Mouse (Mus musculus) lung, postnatal 14 days (tissue): ENCODE results near the gene Mef2a.
"Not testable (repeated sequence)": the region's sequence is repeated elsewhere in the genome, so short reads cannot be mapped to it uniquely, and the experiment has no call there.

Source experiments
- DNase-seq: peaks from one replicate; pipeline ENCODE4 v3.0.0; 2021

Mef2a gene

DNA sequence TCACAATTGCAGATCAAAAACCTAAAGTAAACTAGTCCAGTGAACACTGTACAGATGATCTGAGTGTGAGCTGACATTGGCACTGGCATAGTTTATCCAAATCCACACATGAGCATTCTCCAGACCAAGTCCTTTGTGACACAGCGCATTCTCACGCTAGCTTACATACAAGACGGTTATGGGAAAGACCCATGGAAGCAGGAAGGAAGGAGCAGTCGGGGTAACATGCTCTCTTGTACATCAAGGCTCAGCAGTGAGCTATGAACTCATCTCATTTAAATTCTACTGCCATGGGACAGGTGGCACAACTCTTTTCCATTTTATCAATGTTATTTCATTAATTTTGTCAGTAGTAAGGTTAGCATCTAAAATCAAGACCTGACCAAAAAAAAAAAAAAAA lies 3.0 kb downstream of the Mef2a start:
- no peak for DNase-seq

DNA sequence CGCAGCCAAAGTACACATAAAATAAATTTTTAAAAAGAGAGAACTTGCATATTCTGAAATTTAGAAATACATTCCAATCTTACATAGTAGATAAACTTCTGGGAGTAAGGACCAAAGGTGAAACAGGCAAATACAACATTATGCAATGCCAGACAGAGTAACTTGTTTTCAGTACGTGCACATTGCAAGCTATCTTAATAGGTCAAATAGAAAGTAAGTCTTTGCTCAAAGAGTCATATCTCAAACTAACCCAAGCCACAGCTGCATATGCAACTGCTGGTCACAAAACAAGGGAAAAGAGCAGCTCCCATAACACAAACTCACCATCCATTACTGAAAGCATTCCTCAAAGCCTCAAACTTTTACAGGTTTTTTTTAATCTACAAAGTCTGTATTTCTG lies 4.3 kb downstream of the Mef2a start:
- no peak for DNase-seq

GRCm38 (mm10) chr7:67360588-67360987 lies 12.1 kb downstream of the Mef2a start:
- DNase-seq: no peak

DNA sequence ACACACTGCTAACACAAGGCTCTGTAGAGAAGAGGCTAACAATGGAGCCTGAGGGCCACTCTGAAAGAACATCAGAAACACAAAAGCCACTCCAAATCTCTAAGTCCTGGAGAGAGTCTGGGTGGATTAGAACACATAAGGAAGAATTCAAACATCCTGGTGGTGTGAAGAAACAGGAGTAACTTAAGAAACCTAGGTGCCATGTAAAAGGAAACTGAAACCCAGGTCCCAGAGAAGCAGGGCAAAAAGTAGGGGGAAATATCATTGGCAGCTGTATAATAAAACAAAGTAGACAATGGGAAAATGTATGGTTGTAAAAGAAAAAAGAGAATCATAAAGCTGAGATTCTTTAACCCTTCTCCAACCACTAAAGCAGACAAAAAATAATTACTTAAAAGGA lies 12.8 kb downstream of the Mef2a start:
- DNase-seq: no peak

- no peak for DNase-seq
These were observed 16.8 kb downstream of the Mef2a start for GRCm38 (mm10) chr7:67355870-67356269.

GRCm38 (mm10) chr7:67353667-67354066 lies 19.0 kb downstream of the Mef2a start:
- DNase-seq: no peak

DNA sequence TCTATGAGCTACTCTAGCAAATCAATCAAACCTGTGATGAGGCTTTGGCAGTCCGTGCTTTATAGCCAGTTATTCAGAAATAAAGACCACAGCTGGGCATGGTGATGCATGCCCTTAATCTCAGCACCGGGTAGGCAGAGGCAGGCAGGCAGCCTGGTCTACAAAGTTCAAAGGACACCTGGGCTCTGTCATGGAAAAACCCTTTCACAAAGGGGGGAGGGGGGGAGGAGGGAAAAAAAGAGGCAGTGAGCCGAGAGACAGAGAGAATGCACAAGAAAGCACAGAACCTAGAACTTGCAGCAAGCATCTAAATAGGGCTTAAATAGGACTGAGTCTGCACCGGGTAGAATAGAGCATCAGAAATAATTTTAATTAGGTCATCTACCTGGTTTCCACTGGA lies 19.7 kb downstream of the Mef2a start:
- DNase-seq: no peak

GRCm38 (mm10) chr7:67344443-67344842 lies 28.2 kb downstream of the Mef2a start:
- DNase-seq: no peak

GRCm38 (mm10) chr7:67342067-67342625 lies 30.5 kb downstream of the Mef2a start:
- no peak for DNase-seq

DNA sequence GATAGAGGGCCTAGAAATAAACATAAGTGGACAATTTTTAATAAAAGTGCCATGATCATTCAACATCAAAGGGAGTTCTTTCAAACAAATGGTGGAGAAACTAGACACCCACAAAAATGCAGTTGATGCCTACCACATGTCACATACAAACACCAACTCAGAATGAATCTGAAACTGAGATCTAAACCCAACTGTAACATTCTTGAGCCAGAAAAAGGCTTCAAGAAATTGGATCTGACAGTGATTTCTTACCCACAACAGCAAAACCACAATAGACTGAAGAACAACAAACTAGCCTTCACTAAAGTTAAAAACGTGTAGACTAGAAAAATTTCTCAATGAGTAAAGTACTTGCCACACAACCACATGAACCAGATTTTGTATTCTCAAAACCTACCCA lies 52.3 kb downstream of the Mef2a start:
- no peak for DNase-seq

- no peak for DNase-seq
These were observed 54.0 kb downstream of the Mef2a start for GRCm38 (mm10) chr7:67318697-67319096.

- no peak for DNase-seq
These were observed 59.5 kb downstream of the Mef2a start for GRCm38 (mm10) chr7:67313200-67313599.

GRCm38 (mm10) chr7:67310151-67310550 lies 62.5 kb downstream of the Mef2a start:
- DNase-seq: no peak

- DNase-seq: no peak
These were observed 64.6 kb downstream of the Mef2a start for GRCm38 (mm10) chr7:67308102-67308501.

GRCm38 (mm10) chr7:67307078-67307477 lies 65.6 kb downstream of the Mef2a start:
- no peak for DNase-seq

DNA sequence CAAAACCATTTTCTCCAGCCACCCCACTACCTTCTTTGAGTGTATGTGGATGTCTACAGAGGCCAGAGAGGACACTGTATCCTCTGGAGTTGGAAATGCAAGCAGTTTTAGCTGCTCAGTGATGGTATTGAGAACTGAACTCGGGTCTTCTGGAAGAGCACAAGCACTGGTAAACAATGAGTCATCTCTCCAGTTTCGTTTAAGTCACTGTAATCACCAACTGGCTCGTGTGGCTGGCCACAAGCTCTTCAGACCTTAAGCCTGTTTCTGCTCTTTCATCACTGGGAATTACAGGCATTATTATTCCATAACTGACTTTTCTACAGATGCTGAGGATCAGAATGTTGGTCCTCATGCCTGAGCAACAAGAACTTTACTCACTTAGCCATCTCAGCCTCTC lies 67.7 kb downstream of the Mef2a start:
- no peak for DNase-seq

- DNase-seq: no peak
These were observed 76.2 kb downstream of the Mef2a start for GRCm38 (mm10) chr7:67296419-67296818.

GRCm38 (mm10) chr7:67291356-67291755 lies 81.3 kb downstream of the Mef2a start:
- DNase-seq: no peak

DNA sequence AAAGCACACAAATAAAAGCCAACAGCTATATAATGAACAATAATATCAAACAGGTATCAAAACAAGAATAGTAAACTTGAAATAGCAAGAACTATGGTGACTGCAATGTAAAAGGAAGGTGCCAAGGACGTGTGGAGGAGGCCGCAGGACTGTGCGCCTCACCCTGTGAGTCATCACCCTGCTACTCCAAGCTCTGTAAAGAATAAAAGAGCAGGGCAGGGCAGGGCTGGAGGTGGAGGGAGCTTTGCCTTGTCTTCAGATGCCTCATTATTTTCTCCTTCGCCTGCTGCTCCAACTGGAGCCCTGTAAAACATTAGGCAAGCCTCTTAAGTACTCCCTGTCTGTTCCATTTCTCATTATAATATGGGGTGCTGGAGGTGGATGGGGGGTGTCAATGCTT lies 85.2 kb downstream of the Mef2a start:
- DNase-seq: no peak

DNA sequence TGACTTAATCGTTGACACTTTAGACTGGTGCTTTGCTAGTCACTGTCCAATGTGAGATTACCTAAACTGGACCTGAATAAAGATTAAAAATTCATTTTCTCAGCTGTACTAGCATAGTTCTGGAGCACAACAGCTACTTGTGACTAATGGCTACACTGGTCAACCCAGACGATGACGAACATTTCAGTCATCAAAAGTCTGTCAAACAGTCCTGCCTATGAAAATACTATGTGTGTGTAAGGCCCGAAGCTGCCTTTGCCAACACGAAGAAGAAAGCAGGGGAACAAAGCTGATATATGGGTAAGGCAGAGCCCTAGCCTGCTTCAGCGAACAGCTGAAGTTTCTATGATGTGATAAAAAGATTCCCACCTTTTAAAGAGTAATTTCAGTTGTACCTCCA lies 89.1 kb downstream of the Mef2a start:
- DNase-seq: no peak

GRCm38 (mm10) chr7:67270447-67270846 lies 102.2 kb downstream of the Mef2a start:
- DNase-seq: not testable (repeated sequence)

GRCm38 (mm10) chr7:67259828-67260563 lies 112.7 kb downstream of the Mef2a start:
- DNase-seq: peak; percentile 86

GRCm38 (mm10) chr7:67246067-67246466 lies 126.6 kb downstream of the Mef2a start:
- no peak for DNase-seq

- DNase-seq: no peak
These were observed 127.4 kb downstream of the Mef2a start for GRCm38 (mm10) chr7:67245255-67245654.

GRCm38 (mm10) chr7:67243894-67244282 lies 128.8 kb downstream of the Mef2a start:
- DNase-seq: no peak
